Mouse (Mus musculus) NIH3T3 (cell line): Measurements from ENCODE around the gene Tnip3.

Experiments
- DNase-seq: peaks from one replicate; pipeline ENCODE4 v3.0.0-alpha.2; 2012; ENCODE audit warnings: low read depth

The Tnip3 gene

DNA sequence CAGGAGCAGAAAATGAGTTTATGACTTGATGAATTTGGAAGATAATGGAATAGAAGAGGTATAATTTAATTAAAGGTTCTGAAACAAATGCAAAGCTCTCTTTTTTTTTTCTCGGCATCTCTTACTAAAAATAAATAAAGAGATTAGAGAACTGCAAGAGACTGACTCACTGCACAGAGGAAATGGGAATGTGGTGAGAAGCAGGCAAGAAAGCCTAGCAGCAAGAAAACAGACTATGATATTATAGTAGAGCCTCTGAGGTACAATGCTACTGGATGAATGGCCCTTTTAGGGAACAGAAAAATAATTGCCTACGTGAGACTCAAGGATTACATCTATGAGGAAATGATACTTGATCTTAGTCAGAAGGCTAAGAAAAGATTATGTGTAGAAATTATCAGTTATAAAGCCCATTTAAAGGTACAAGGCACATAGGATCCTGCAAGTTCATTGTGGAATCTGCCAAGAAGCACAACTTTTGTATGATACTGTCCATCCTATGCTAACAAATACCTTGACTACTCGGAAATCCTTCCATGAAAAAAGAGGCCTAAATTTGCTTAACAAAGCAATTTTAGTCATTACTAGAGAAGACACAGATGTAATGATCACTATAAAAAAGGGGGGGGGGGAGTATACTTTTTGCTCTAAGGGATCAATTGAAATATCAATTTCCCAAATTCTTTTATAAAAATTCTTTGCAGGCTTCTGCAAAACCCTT, 60.4 kb downstream of the Tnip3 start:
- DNase-seq: no peak

DNA sequence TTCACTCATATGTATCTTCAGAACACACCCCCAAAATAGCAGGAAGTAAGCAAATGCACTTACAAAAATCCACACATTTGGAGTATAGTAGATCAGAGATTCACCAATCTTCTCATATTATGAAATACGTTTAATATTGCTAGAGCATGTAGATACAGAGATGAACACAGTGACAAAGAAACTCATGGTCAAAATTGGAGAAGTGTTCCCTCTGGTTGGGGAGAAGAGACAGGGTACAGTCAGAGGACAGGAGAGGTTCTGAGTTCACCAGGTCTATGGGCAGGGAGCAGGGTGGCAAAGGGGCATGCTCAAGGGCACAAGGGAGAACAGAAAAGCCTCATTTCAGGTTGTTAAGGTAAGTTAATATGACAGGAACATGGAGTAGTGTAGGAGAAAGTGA, 63.7 kb downstream of the Tnip3 start:
- no peak for DNase-seq

DNA sequence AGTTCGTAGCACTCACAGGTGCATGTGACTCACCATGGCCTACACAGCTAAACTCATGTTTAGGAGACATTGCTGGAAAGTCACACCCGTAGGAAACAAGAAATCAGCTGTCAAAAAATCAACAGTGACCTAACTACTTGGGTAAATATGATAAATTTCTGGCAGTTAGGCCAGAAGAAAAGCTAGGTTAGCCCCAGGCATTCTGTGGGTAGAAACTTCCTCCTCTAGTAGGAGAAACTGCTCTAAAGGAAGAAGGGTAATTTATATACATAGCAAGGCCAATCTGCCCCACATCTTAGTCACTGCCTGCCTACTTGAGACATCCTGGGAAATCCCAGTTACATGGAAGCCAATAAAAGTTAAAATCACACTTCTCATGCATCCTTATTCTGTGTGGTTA, 64.9 kb downstream of the Tnip3 start:
- no peak for DNase-seq

DNA sequence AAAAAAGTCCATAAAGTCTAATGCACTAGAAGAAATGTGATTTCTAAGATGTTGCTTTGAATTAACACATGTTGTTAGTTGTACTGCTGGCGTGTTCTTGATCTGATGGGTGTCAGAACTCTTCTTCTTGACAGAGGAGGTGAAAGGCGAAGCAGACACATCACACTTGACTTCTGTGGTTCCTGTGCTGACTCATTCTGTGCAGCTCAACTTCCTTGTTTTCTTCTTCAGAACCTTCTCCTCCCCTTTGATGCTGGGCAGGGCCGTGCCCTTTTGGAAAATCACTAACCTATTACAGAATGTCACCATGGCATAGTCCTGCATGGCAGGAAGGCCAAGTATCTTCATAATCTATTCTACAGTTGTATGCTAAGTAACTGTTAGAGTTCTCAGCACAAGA, 69.1 kb downstream of the Tnip3 start:
- no peak for DNase-seq

DNA sequence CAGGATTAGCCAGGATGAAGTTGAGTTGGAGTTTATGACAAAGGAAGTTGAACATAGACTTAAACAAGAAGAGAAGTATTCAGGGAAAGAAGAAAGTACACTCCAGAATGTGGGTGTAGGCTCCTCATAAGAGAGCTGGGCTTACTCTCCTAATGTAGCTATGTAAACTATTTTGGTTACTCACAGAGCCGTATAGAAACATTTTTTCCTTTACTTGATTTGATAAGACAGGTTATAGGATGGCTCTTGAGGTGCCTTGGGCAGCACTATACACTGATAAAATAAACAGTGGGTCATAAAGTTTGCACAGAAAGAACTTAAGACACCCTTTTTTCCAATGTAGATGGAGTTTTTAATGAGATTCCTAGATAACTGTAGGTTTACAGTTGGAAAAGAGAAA, 70.3 kb downstream of the Tnip3 start:
- DNase-seq: no peak

DNA sequence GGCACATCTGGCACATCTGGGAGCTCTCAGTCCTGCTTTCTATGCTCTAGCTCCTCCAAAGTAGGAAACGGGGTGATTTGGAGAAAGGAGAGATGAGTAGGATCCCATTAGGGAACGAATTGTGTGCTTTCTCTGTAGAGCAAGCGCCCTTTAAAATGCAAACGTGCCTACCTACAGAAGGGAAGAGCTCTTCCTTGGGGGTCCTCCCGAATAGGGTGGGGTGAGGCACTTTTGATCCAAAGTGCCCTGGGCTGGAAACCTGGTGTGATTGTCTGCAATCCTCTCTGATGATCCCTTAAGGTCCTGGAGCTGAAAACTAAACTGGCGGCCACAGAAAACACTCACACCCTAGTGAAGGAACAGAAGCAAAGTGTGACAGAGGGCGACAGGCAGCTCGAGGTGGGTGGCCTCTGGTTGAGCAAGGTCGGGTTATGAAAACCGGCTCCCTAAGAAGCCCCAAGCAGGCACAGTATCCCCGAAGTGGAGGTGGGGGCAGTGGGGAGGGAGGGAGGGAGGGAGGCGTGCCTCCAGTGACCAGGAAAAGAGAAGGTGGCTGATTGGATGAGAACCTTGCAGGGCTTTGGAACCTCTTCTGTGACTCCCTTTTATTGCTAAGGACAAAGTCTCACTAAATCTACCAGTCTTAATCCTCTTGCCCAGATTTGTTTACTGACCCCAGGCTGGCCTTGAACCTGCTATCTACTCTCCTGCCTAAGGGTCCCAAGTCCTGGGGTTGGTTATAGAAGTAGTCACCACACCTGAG, 72.1 kb downstream of the Tnip3 start:
- no peak for DNase-seq

DNA sequence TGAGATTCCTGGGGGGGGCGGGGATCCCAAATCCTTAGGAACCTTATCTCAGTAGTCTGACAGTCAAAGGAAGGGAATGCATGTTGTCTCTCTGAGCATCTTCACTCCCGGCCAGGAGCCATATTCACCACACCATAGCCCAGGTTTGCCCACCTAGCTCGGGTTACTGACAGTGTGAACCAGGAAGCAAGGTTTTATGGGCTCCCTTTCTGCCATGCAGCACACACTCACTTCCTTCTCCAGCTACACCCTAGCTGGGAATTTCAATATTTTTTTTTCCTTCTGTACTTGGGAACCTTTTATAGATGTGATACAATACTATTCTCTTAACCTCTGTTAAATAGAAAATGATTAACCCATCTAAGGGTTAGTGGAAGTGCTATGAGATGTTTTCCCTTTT, 73.4 kb downstream of the Tnip3 start:
- DNase-seq: no peak

DNA sequence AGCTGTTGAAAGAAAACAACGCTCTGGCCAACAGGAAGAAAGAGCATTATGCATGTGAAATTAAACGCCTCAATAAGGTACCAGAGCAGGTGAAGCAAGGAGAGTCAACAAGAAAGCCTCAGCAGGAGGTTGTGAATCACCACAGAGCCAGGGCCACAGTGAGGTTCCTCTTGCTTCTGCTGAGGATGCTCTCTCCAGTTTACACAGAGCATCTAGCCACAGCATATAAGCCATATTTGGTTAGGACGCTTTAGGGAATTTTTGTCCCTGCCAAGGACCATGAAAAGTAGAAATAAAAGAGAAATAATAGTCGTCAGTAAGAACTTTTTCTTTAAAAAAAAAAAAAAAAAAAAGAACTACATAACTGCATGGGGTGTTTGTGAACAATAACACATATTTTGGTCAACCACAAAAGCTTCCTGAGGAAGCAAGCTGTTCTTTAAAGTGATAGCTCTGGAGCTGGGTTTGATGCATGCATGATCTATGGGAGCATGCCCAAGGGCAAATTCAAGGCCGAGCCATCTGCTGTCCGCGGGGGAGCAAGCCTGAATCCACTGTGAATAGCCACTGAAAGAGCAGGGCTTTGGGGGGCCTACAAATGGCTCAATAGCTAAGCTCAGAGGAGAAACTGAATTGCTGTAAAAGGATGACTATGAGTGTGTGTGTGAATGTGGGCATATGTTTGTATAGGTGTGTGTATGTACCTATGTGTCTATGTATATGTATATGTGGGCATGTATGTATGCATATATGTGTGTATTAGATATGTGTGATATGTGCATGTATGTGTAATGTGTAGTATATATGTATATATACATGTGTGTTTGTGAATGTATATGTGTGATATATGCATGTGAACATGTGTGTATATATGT, 75.0 kb downstream of the Tnip3 start:
- no peak for DNase-seq

DNA sequence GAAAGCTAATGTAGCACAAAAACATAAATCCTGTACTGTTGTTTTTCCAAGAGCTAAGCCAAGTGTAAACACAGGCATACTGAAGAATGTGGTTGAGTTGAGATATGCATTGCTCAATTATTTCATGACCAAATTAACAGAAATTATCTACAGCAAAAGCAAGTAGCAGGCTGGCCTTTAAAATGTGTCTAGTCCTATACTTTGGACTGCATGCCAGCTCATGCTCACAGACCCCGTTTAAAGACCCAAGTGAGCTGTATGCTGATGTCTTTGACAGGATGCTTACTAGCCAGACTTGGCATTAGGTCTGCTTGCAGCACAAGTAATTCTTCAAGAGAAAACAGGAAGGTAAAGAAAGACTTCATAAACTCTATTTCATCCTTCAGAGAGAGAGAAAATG, 75.8 kb downstream of the Tnip3 start:
- DNase-seq: no peak

DNA sequence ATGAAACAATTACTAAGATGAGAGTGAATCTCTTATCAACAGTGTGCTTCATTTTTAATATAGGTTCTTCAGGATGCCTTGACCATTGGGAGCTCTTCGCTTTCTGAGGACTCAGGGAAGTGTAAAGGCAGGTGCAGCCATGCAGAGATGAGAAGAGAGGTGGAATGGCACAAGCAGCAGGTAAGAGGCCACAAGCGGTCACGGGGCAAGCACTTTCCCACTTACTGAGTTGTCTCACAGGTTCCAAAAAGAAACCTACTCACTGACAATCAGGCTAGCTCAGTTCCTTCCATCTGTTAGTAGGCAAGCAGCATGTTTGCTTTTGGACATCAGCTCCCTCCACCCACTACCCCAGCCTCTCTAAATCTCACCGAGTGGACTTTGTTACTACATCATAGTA, 80.7 kb downstream of the Tnip3 start:
- DNase-seq: no peak

DNA sequence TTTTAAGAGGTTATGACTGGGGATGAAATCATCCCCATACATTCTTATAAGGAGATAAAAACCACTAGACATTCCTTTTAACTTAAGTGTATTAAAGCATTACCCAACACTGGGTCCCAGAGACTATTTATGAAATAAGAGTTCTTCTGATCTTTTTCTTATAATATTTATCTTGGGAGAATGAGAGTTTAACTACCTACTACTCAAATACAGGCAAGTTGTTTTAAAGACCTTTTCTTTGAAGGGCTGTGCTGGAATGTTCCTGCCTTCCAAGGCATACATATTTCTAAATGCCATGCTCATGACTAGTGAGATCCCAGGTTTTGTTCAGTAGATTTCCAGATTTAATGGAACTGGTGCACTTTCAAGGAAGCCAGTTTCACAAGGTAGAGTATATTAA, 81.8 kb downstream of the Tnip3 start:
- peak; percentile 27 for DNase-seq

DNA sequence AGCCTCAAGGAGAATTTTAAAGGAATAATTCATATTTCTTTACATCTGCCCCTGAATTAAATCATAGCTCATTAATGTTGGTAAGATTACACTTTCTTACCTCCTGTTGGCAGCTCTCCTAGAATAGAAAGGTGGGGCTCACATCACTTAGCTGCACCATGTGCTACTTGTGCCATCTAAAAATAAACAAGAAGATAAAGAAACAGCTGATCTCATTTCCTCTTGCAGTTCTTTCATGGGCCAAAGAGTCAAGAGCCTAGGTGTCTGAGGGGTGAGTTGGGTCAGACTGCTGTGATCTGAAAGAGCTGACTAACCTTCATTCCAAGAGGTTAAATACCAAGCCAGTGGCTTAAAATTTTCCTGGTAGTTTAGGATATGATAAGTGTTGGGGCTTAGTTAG, 86.7 kb downstream of the Tnip3 start:
- DNase-seq: no peak

DNA sequence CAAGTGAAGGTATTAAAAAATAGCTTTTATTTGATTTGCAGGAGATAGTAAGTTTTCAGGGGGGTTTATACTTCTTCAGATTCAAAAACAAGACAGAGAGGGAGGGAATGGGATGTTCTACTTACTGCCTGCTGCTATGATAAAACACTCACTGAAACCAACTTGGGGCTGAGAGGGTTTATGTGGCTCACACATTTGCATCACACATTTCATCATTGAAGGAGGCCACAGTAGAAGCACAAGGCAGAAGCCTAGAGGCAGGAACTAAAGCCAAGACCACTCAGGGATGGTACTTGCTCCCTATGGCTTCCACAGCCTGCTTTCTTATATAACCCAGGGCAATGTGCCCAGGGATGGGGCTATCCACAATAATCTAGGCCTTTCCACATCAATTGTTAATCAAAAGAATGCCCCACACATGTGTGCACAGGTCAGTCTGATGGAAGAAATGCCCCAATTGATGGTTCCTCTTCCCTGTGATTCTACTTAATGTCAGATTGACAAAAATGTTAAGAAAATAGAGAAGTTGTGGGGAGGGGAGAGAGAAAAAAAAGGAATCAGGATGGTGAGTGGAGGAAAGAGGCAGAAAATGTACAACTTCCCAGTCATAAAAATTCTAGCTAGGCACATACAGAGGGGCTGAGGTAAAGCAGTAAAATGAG, 88.9 kb downstream of the Tnip3 start:
- no peak for DNase-seq

DNA sequence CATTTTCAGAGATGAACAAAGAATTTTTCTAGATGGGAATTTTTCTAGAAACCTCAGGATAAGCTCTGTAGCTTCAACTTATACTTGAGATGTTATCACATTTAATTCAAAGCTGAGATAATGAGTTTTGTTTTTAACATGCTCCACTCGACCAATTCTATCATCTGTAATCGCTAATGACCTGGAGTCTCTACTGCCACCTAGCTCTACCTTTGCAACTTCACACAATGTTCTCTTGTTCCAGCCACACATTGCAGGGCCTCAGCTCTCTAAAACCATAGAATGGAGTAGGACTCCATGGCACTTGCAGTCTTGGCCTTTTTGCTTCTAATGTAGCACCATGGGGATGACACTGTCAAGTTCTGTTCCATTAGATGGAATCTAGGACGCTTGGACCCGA, 90.5 kb downstream of the Tnip3 start:
- no peak for DNase-seq

DNA sequence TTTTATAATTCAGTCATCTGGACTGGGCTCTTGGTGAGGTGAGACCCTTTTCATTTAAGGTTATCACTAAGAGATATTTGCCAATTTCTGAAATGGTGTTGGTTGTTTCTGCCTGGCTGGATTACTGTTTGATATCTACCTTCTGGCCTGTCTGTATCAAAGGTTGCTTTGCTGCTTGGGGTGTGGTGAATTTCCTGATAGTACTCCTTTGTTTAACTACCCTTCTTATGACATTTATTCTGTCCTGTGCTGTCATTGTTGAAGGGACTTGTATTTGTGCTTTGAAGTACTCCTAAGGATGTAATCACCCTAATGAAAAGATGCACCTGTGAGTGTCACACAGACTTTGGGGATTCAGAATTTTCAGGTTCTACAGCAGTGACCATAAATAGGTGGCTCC, 96.1 kb downstream of the Tnip3 start:
- no peak for DNase-seq

DNA sequence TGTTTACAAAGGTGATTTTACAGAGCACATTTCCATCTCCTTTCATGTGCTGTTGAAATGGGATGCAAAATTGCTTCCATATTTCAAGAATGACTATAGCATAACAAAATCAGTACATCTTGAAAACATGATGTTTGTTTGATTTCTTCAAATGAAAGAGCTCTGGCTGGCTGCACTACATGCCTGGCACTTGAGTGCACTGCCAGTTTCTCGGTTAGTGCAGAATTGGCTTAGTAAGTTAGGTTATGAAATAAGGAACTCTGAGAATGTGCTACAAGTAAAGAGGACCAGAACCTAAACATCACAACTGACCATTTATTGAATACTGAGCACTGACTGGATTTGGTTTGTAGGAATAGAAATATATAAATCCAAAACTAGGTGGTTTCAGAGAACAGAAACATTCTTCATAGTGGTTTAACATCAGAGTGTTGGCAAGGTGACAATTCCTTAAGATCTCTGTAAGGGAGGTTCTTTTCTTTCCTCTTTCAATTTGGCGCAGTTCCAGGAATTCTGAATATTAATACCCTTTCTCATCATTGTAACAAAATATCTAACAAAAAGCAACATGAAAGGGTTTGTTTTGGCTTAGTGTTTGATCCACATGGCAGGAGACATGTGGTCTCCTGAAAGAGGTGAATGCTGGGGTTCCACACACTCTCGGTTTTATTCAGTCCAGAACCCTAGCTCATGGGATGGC, 98.1 kb downstream of the Tnip3 start:
- DNase-seq: no peak

DNA sequence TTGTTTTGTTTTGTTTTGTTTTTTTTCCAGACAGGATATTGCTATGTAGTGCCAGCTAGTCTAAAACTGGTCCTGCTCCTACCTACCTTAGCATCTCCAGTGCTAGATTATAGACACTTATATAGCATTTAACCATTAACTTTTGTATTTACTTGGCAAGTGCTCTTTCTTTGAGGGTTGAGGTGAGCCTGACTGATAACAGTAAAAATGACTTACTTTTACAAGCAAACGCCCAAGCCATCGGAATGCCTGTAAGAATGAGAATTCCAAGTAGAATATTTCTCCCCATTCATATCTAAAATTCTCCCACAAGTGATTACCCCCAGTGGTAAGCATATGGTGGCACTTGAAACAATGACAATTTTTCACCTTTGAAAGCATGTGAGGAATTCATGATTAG, 105.5 kb downstream of the Tnip3 start:
- DNase-seq: no peak

DNA sequence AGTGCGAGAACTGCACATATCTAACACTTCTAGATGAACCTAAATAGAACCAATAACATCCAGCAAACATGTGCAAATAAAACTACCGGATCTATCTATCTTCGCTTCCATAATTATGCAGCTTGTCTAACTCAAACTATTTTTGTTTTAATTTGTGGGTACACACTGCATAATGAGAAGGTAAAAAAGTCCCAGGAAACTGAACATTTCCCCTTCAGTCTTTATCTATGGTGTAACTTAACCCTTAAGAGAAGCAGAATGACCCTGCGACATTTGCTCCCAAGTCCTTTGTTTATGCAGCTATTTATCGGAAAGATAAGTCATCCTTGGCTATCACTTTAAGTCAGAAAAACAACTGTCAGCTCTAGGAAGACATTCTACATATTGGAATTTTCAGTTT, 107.1 kb downstream of the Tnip3 start:
- DNase-seq: no peak

DNA sequence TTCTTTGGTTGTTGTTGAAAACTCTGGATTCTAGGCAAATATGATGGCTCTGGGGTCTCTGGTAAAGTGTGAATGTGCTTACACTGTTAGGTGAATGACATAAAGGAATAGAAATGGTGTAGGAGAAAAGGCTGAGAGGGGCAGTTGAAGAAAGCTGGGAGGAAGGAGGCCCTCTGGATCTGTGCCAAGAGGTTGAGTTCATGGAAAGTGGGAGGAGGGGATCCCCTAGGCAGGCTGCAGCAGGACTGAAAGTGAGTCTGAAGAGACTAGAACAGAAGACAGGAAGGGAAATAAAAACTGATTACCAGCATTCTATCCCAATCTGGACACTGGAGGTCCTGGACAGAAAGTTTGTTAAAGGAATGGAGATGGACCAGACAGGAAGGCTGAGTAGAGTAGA, 117.3 kb downstream of the Tnip3 start:
- no peak for DNase-seq

DNA sequence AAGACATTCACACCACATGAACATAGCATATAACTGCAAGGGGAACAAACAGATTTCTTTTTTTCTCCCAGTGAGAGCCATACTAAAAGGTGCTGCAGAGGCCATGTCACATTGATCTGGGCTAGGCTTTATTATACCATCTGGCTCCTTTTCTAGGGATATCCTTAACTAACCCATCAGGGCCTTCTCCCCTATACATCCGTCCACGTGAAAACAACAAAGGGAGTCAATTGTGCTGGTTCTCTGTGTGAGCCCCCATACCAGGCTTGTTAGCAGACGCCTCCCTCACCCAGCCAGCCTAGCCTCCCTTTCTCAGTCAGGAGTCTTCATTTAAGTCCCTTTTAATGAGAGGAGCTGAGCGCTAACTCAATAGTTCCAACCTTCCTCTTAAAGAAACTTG, 119.0 kb downstream of the Tnip3 start:
- no peak for DNase-seq

DNA sequence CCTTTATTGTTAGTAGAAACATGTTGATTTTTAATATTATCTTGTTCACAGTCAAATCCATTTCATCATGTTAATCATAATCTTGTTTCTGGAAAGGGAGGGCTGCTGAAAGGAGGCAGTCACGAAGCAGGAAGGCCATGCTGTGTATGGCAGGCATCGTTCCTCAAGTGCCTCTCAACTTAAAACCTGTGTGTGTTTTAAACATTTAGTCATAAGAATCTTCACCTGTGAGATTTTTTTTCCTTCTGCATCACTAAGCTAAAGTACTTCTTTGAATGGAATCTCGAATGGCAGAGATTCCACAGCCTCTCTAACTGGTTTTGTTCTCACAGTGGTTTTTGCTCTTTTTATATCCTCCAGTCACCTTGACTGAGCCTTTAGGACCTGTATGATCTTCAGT, 121.3 kb downstream of the Tnip3 start:
- no peak for DNase-seq

DNA sequence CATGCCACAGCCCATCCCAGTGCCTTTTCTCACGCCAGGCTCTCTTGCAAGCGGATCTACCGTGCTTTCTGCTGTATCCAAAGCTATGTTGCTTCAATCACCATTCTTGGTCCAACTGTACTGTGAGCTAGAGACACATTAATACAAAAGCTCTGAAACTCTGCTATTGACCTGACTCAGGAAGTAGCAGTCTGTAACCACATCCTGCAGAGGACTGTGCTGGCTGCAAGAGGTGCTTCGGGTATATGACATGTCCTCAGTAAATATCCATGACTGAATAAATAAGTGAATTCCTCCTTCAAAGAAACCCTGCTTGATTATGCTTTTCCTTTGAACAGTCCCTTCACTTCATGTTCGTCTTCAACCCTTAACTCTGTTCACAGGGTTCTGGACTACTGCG, 122.6 kb downstream of the Tnip3 start:
- no peak for DNase-seq
